Mouse (Mus musculus) embryonic facial prominence, embryonic 11.5 days (tissue): ENCODE results near the gene Cdkl3. TPM values are rescaled to one million over a fixed set of nuclear protein-coding genes. Genes with fewer than 3 reads are reported as not detected.
A peak's percentile ranks its signal among the peaks of the same experiment; 100 is the strongest.

ENCODE experiments used
- ATAC-seq: fragments of 200-750 bp; cut with Nextera tagmentation; replicated peaks from 2 replicates; pipeline ENCODE4 v1.8.0; 2017; ENCODE audit warnings: low read depth; ENCODE audit not compliant: insufficient number of reproducible peaks, low FRiP score, low TSS enrichment
- DNase-seq: peaks from one replicate; pipeline ENCODE4 v3.0.0-alpha.2; 2015; ENCODE audit warnings: low spot score
- H3K27ac ChIP-seq: fragments of 300-500 bp; sonication (generic); replicated peaks from 2 replicates; pipeline ENCODE4 v1.5.1; 2014; ENCODE audit warnings: mild to moderate bottlenecking, low read depth, low read length, control low read depth
- H3K27me3 ChIP-seq: fragments of 300-500 bp; sonication (generic); 2 replicates; pipeline ENCODE4 v1.6.1; 2014; ENCODE audit warnings: mild to moderate bottlenecking, low read length, moderate library complexity, mixed read lengths; ENCODE audit not compliant: control insufficient read depth, insufficient read depth
- H3K36me3 ChIP-seq: fragments of 300-500 bp; sonication (generic); replicated peaks from 2 replicates; pipeline ENCODE4 v1.6.1; 2014; ENCODE audit warnings: low read depth, mild to moderate bottlenecking, low read length, moderate library complexity, mixed read lengths; ENCODE audit not compliant: control insufficient read depth, insufficient read depth
- H3K4me1 ChIP-seq: fragments of 300-500 bp; sonication (generic); 2 replicates; pipeline ENCODE4 v1.6.1; 2014; ENCODE audit warnings: low read length, mixed read lengths; ENCODE audit not compliant: control insufficient read depth, insufficient read depth
- H3K4me2 ChIP-seq: fragments of 300-500 bp; sonication (generic); 2 replicates; pipeline ENCODE4 v1.6.1; 2014; ENCODE audit warnings: low read depth, mild to moderate bottlenecking, control low read depth, low read length, moderate library complexity
- H3K4me3 ChIP-seq: fragments of 300-500 bp; sonication (generic); 2 replicates; pipeline ENCODE4 v1.5.1; 2014; ENCODE audit warnings: low read depth, low read length, control low read depth
- H3K9ac ChIP-seq: fragments of 300-500 bp; sonication (generic); replicated peaks from 2 replicates; pipeline ENCODE4 v1.6.1; 2014; ENCODE audit warnings: mild to moderate bottlenecking, control low read depth, low read length
- H3K9me3 ChIP-seq: fragments of 300-500 bp; sonication (generic); replicated peaks from 2 replicates; pipeline ENCODE4 v1.6.1; 2016; ENCODE audit warnings: mild to moderate bottlenecking, low read length, inconsistent platforms, mixed read lengths; ENCODE audit not compliant: control insufficient read depth
- WGBS: fragments of 180-500 bp; shearing (Covaris S2); extraction: QIAGEN DNeasy Blood & Tissue Kit; methylation state at CpG from one replicate; pipeline ENCODE4 v1.1.7; 2014; 5-methylcytosine and 5-hydroxymethylcytosine counted together
- polyA plus RNA-seq: library from polyadenylated mRNA; unstranded; fragments of >200 nt; fragmentation: Nextera tagmentation; extraction: Ambion mirVana; gene quantifications from 2 replicates; pipeline ENCODE4 v1.2.1, GENCODE M21; 2014

Cdkl3 gene
- polyA plus RNA-seq, 1 experiment from 2014 or later = 9.5 TPM

DNA sequence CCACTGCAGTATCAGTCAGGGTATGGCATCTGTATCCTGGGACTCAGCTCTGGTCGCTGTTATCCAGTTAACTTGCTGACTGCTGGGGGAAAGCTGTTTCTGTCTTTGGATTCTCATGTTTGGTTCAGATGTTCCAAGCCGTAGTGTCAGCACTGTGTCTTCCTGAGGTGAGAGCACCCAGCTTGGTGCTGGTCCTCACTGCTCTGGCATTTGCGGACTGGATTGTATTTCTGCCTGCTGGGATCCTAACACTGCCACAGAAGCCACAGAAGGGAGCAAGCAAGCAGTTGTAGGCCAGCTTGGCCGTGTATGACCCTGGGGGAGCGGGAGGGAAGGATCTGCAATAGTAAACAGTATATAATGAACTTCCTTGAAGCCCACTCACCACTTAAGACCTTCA lies 37.4 kb upstream of the Cdkl3 start:
- Histone ChIP-seq H3K36me3 (no peaks in the 10 kb centered on the region; the same call in 1 of the 2 replicates), H3K9ac (no peak overlapping the region), H3K4me1 (no peaks in the 10 kb centered on the region), H3K4me3 (no peak overlapping the region), H3K27me3 (no peaks in the 10 kb centered on the region), H3K9me3 (no peaks in the 10 kb centered on the region), H3K4me2 (no peak overlapping the region), H3K27ac (no peak overlapping the region)
- no peak for DNase-seq
- 72% methylated on average over 5 of the region's 5 CpGs for WGBS
- ATAC-seq = no peak

DNA sequence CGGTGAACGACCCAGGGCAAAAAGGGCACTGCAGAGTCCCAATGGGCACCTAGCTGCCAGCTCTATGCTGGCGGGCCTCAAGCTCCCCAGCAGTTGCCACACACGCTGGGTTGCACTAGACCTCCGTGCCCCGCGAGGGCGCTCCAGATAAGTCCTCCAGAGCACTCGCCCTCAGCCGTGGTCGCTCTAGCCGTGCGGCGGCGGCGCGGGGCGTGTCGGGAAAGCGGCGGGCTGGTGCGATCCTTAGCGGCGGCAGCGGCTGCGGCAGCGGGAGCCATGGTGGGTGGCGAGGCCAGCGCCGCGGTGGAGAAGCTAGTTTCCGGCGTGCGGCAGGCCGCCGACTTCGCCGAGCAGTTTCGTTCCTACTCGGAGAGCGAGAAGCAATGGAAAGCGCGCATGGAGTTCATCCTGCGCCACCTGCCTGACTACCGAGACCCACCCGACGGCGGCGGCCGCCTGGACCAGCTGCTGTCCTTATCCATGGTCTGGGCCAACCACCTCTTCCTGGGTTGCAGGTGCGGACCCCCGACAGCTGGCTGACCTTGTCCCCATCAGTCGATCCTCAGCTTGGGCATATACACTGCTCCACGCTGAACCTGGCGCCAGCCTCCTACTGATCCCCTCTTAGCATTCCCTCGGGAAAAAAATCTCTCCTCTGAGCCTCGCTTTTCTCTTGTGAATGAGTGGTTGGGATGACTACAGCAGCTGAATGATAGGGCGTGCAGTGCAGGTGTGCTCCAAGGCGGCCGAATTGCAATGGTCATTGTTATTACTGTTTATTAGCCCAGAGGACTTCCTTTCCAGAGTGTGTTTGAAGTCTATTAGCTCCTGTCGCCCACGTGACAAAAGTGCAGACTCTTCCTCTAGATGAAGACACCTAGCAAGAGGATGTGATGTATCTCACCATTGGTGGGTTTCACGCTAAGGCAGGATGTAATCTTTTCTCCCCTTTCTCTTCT lies 36.3 kb upstream of the Cdkl3 start, which contains the start of gene Cdkn2aipnl:
Gene Cdkn2aipnl (plus strand): TSS at position 219 of the 959 bp plus-strand sequence.
- 3% methylated on average over 63 of the region's 63 CpGs for WGBS
- H3K36me3 ChIP-seq = no peaks in the 10 kb centered on the region; the same call in none of the 2 replicates
- peak within 1 kb of the TSS; percentile 52 for H3K4me3 ChIP-seq
- ATAC-seq = peak; percentile 77
- peak; percentile 97 for DNase-seq
- H3K4me2 ChIP-seq = peak within 1 kb of the TSS; percentile 61
- 0 out of 2 replicates have a peak within 1 kb of the TSS, but pooled peaks have one; percentile 47 for H3K27ac ChIP-seq
- H3K9me3 ChIP-seq = no peaks in the 10 kb centered on the region
- H3K4me1 ChIP-seq = no peaks in the 10 kb centered on the region
- H3K9ac ChIP-seq = peak within 1 kb of the TSS; percentile 85
- no peaks in the 10 kb centered on the region for H3K27me3 ChIP-seq

DNA sequence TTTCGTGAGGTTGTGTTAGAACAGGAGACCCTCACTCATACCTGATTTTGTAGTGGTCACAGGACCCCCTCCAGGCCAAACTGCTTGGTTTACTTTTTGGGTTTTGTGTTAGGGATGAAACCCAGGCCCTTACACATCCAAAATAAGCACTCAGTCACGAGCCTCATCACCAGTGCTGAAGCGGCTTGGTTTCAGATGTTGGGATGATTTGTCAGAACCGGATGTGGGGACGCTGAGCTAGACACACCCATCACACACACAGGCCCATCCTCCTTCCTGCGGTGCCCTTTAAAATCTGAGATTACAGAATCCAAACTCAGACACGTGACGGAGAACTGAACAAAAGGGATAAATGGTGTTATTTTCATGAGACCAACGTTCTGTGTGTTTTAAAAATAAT lies 35.1 kb upstream of the Cdkl3 start:
- no peak overlapping the region for H3K4me2 ChIP-seq
- H3K9me3 ChIP-seq = no peaks in the 10 kb centered on the region
- no peak overlapping the region for H3K4me3 ChIP-seq
- no peak overlapping the region for H3K9ac ChIP-seq
- WGBS = 90% methylated on average over 9 of the region's 9 CpGs
- no peaks in the 10 kb centered on the region for H3K4me1 ChIP-seq
- DNase-seq (no peak), ATAC-seq (no peak)
- H3K27ac ChIP-seq = no peak overlapping the region
- no peaks in the 10 kb centered on the region; the same call in none of the 2 replicates for H3K36me3 ChIP-seq
- no peaks in the 10 kb centered on the region for H3K27me3 ChIP-seq

DNA sequence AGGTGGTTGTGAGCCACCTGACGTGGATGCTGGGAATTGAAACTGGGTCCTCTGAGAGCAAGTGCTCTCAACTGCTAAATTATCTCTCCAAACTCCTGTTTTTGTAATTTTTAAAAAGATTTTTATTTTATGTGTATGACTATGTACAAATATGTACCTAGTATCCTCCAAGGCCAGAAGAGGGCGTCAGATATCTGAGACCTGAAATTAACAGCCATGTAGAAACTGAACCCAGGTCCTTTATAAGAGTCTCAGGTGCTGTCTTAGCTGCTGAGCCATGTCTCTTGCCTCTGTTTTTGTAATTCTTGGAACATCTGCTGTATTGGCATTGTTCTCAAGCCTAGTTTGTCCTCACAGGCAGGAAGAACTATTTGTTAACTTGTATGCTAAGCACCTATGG lies 34.5 kb upstream of the Cdkl3 start:
- Histone ChIP-seq H3K27me3 (no peaks in the 10 kb centered on the region), H3K9ac (no peak overlapping the region), H3K27ac (no peak overlapping the region), H3K4me2 (no peak overlapping the region), H3K36me3 (no peaks in the 10 kb centered on the region; the same call in none of the 2 replicates), H3K9me3 (no peaks in the 10 kb centered on the region), H3K4me3 (no peak overlapping the region), H3K4me1 (no peaks in the 10 kb centered on the region)
- no peak for ATAC-seq
- 91% methylated on average over 2 of the region's 2 CpGs for WGBS
- DNase-seq = no peak

DNA sequence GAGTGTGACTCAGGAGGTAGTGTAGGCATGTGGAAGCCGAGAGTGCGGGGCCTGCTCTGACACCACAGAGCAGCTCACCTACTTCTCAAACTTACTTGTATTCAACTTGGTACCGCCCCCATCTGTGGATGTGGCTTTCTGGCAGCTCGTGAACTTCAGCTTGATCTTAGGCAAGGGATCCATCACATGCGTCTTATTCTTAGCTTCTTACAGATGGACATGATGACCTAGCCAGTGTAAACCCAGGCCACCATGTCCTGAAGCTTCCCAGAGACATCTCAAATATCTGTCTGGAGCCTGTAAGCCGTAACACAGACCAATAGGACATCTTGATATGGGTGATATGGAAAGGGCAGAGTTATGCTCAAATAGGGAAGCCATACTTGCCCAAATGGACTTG lies 32.4 kb upstream of the Cdkl3 start:
- DNase-seq (no peak), ATAC-seq (no peak)
- H3K36me3 ChIP-seq = no peaks in the 10 kb centered on the region; the same call in none of the 2 replicates
- no peaks in the 10 kb centered on the region for H3K9me3 ChIP-seq
- H3K4me3 ChIP-seq = no peak overlapping the region
- H3K9ac ChIP-seq = no peak overlapping the region
- 97% methylated on average over 6 of the region's 6 CpGs for WGBS
- no peak overlapping the region for H3K27ac ChIP-seq
- H3K4me2 ChIP-seq = no peak overlapping the region
- H3K4me1 ChIP-seq = no peaks in the 10 kb centered on the region
- H3K27me3 ChIP-seq = no peaks in the 10 kb centered on the region

DNA sequence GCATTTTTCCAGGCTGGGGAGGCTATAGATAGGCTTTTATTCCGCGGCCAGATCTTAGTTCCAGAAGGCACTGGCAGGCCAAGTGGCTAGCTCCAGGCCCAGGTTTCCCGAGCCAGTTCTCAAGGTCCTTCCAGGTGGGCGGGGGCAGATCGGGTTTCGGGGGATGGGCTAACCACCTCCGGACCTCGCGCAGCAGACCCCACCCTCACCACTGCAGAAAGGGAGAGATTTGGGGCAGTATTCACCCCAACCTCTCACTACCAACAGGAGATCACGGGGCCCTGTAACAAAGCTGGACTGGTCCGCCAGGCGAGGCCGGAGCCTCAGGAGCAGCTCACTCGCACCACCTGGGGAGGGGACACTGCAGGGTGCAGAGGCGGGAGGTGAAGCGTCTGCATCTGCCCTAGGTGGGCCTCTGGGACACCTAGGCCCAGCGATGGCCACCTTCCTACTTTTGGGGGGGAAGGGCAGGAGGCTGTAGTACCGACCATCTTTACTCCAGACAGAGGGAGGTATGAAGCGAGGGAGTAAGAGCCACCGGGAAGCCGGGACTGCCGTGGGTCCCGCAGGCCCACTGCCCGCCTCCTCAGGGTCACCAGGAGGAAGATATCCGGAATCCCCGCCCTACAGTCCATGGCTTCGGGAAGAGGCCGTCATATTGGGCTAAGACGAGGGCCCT lies 4.3 kb upstream of the Cdkl3 start:
- H3K4me3 ChIP-seq = peak overlapping the region; percentile 95
- peak overlapping the region; percentile 73 for H3K4me2 ChIP-seq
- ATAC-seq (peak; percentile 57), DNase-seq (peak; percentile 76)
- H3K36me3 ChIP-seq = peaks cover 4% of the 10 kb centered on the region; the same call in 1 of the 2 replicates
- H3K27me3 ChIP-seq = no peaks in the 10 kb centered on the region
- no peaks in the 10 kb centered on the region for H3K9me3 ChIP-seq
- H3K9ac ChIP-seq = peak overlapping the region; percentile 96
- H3K27ac ChIP-seq = peak overlapping the region; percentile 92
- no peaks in the 10 kb centered on the region for H3K4me1 ChIP-seq
- WGBS = 0% methylated on average over 29 of the region's 29 CpGs

DNA sequence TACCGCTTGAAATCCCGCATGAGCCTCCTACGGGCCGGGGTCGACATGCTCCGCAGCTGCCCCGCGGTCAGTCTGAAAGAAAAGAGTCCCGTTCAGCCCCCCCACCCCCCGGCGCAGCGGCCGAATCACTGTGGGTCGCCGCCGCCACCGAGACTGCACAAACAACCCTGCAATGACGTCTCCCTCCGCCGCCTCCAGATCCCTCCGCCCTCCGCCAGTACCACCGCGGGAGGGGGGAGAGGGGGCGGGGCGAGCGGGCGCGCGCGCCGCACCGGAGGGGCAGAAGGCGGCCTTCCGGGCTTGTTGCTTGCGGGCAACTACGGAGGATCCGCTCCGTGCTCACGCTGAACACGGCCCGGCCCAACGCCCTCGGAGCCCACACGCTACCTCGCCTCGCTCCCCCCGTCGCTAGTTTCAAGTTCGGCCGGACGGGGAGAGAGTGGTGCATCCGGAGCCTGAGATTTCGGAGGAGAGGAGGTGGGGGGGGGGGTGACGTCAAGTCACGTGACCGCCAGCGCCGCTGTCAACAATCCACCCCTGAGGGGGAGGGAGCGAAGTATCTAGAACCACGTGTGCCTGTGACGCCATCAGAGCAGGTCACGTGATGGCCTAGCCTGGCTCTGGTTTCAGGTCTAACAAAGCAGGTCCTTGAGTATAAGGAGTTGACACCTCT lies 3.6 kb upstream of the Cdkl3 start, which contains the start of gene Ube2b:
Gene Ube2b (minus strand): TSS at position 473 of the 673 bp plus-strand sequence.
- H3K36me3 ChIP-seq = peaks cover 3% of the 10 kb centered on the region; the same call in 1 of the 2 replicates
- no peaks in the 10 kb centered on the region for H3K27me3 ChIP-seq
- no peaks in the 10 kb centered on the region for H3K9me3 ChIP-seq
- H3K9ac ChIP-seq = peak within 1 kb of the TSS; percentile 96
- WGBS = under 1% methylated on average over 55 of the region's 63 CpGs
- peak; percentile 63 for ATAC-seq
- DNase-seq = peak; percentile 99
- peak within 1 kb of the TSS; percentile 95 for H3K4me3 ChIP-seq
- H3K4me1 ChIP-seq = no peaks in the 10 kb centered on the region
- peak within 1 kb of the TSS; percentile 92 for H3K27ac ChIP-seq
- H3K4me2 ChIP-seq = peak within 1 kb of the TSS; percentile 73
